8 mouse cellular contexts compared by ENCODE assay signal in the genomic region with DNA sequence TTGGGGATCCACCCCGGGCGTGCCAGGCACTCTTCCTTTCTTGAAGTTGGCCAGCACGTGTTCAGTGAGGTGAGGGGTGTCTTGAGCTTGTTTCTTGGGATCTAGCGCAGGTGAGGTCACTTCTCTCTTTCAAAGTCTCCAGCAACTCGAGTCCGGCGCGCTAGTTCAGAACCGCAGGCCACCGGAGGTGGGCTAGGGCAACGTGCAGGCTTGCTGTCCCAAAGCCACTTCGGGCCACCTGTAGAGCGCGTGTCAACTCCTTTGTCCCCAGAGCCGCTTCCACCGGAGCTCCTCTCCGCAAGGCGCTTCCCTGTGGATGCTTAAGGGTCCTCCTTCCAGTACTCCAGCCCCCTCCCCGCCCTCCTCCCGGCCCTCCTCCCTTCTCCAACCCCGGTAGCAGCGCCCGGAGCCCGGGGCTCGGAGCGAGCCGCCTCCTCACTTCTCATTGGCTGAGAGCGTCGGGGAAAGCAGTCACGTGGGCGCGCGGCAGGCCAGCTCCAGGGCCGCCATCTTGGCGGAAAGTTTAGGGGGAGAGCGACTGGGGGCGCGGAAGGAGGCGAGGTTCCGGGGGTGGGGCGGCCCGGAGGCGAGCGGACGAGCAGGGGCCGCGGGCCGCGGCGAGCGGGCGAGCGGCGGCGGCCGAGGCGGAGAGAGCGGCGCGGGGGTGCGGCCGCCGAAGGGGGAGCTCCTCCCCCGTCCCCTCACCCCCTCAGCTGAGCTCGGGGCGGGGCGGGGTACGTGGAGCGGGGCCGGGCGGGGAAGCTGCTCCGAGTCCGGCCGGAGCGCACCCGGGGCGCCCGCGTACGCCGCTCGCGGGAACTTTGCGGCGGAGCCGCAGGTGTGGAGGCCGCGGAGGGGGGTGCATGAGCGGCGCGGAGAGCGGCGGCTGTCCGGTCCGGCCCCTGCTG. TPM values are rescaled to one million over a fixed set of nuclear protein-coding genes. Genes with fewer than 3 reads are reported as not detected.
DNase-seq lines count a peak whose midpoint lies in the region; ATAC-seq lines count a peak whose summit lies in the region.

A gene (plus strand): TSS at position 65 of the 908 bp plus-strand sequence.

- peaks cover 50% of the 10 kb centered on the region for H3K4me1 ChIP-seq in megakaryocyte, embryonic 14.5 days

- H3K4me3 ChIP-seq in megakaryocyte, embryonic 14.5 days (replicated peaks) = peak within 1 kb of the TSS; percentile 96

- no peaks in the 10 kb centered on the region for H3K9me3 ChIP-seq in megakaryocyte, embryonic 14.5 days

- H3K36me3 ChIP-seq in megakaryocyte, embryonic 14.5 days (replicated peaks; ENCODE audit: low read length) = peaks cover 31% of the 10 kb centered on the region

- peak; percentile 91 for ATAC-seq in common myeloid progenitor, adult 5-6 weeks (replicated peaks; ENCODE audit: low read depth, poor library complexity, severe bottlenecking)

- DNase-seq in ZHBTc4 (ENCODE audit: low read depth, low spot score) = peak; percentile 97
- peak; percentile 70 to 78 for DNase-seq in gastrocnemius, adult 8-10 months (ENCODE audit: low spot score in 2 of 2)
- DNase-seq in hindlimb bud, embryonic 11.5 days (ENCODE audit: extremely low spot score, low read depth, low spot score) = peak; percentile 74
- peak; percentile 60 to 61 for DNase-seq in left cerebral cortex, adult 8-10 months (ENCODE audit: low spot score in 2 of 2)
- DNase-seq in right cerebral cortex, postnatal 10 days (ENCODE audit: low spot score in 2 of 2) = peak; percentile 87 to 89
- peak; percentile 79 for DNase-seq in urinary bladder, postnatal 25 days (ENCODE audit: low spot score)

- H3K27me3 ChIP-seq in megakaryocyte, embryonic 14.5 days (replicated peaks) = peaks cover 4% of the 10 kb centered on the region

RNA-seq across cellular contexts. Expression of the gene that starts here (rescaled TPM):
- total RNA-seq in common myeloid progenitor, adult 5-6 weeks (2017) = 44.3 and 67.6 TPM in 2 replicates
- 10 to 100 TPM; 60.2 to 66.9 (median 64.5) TPM for total RNA-seq in gastrocnemius, adult 8-10 months (2022)
- total RNA-seq in left cerebral cortex, adult 8-10 months (2022) = 100 to 1,000 TPM; 171 to 183 (median 176) TPM
- polyA plus RNA-seq in megakaryocyte, embryonic 14.5 days (2012; ENCODE audit: insufficient read depth, low replicate concordance) = 1.6 and 2.1 TPM in 2 replicates

Comparison
In these comparisons a context has a peak if more than half of its experiments do, and no peak if none do; other contexts are left out.
1. Peak in every context shown above with its lines: DNase-seq, ATAC-seq and H3K4me3 ChIP-seq.